Mouse (Mus musculus) CH12.LX (cell line): ENCODE data around the gene Fchsd2. TPM values are rescaled to one million over a fixed set of nuclear protein-coding genes. Genes with fewer than 3 reads are reported as not detected.

Experiments
- DNase-seq: peaks from one replicate; pipeline ENCODE4 v3.0.0-alpha.2; 2013; ENCODE audit errors: extremely low read depth
- H3K27ac ChIP-seq: 2 replicates; pipeline ENCODE4 v1.5.1; 2012; ENCODE audit warnings: low read depth, mild to moderate bottlenecking, control low read depth, moderate library complexity; ENCODE audit not compliant: insufficient read depth
- H3K27me3 ChIP-seq: replicated peaks from 2 replicates; pipeline ENCODE3; 2012; ENCODE audit warnings: inconsistent platforms
- H3K36me3 ChIP-seq, 2 experiments: replicated peaks in 1 of 2; 2 replicates each; pipeline versions ENCODE3 to v1.6.1; 2012; ENCODE audit warnings: inconsistent platforms in 1 of 2, low read length in 1 of 2, mild to moderate bottlenecking in 1 of 2, mixed read lengths in 1 of 2, moderate library complexity in 1 of 2; ENCODE audit not compliant: control insufficient read depth in 1 of 2, insufficient read depth in 1 of 2
- H3K4me1 ChIP-seq, 2 experiments: 2 replicates each; pipeline ENCODE4 v1.6.1; 2012; ENCODE audit warnings: inconsistent platforms in 1 of 2, moderate library complexity in 1 of 2; ENCODE audit not compliant: insufficient read depth in 2 of 2, control insufficient read depth in 1 of 2
- H3K4me2 ChIP-seq: 2 replicates; pipeline ENCODE4 v1.6.1; 2012; ENCODE audit warnings: low read depth, mild to moderate bottlenecking, control low read depth; ENCODE audit not compliant: poor library complexity, insufficient read depth, severe bottlenecking
- H3K4me3 ChIP-seq, 3 experiments: fragments of 150-350 bp in 1 of 3; sonication (generic) in 1 of 3; replicated peaks in 1 of 3; 2 replicates each; pipeline versions ENCODE3 to v1.5.1; 2011 to 2012; ENCODE audit warnings: low read depth in 2 of 3, low read length in 2 of 3, mild to moderate bottlenecking in 2 of 3, moderate library complexity in 2 of 3, control low read depth in 1 of 3, improper control_type of control experiment in 1 of 3, inconsistent platforms in 1 of 3, mixed read lengths in 1 of 3; ENCODE audit not compliant: poor library complexity in 1 of 3
- H3K79me2 ChIP-seq: replicated peaks from 2 replicates; pipeline ENCODE4 v1.6.1; 2012; ENCODE audit warnings: mild to moderate bottlenecking, moderate library complexity; ENCODE audit not compliant: control insufficient read depth, poor library complexity, insufficient read depth, severe bottlenecking; ENCODE audit errors: extremely low read depth
- H3K9ac ChIP-seq: 2 replicates; pipeline ENCODE4 v1.6.1; 2012; ENCODE audit warnings: low read depth, mild to moderate bottlenecking, control low read depth, moderate library complexity; ENCODE audit not compliant: insufficient read depth
- H3K9me3 ChIP-seq: replicated peaks from 2 replicates; pipeline ENCODE3; 2012; ENCODE audit warnings: low read length, inconsistent platforms, mixed read lengths
- BHLHE40 ChIP-seq: IDR thresholded peaks from 2 replicates; pipeline ENCODE4 v1.6.1; 2011; ENCODE audit warnings: mild to moderate bottlenecking, low read depth, low read length, improper control_type of control experiment
- E2F4 ChIP-seq: IDR thresholded peaks from 2 replicates; pipeline ENCODE4 v1.6.1; 2011; ENCODE audit warnings: low read depth, low read length, improper control_type of control experiment; ENCODE audit not compliant: insufficient replicate concordance
- ELF1 ChIP-seq: IDR thresholded peaks from 2 replicates; pipeline ENCODE4 v1.6.1; 2014; ENCODE audit warnings: low read depth, mild to moderate bottlenecking, inconsistent platforms, low read length, improper control_type of control experiment
- EP300 ChIP-seq: IDR thresholded peaks from 2 replicates; pipeline ENCODE4 v1.6.1; 2011; ENCODE audit warnings: low read length, improper control_type of control experiment
- ETS1 ChIP-seq: conservative IDR thresholded peaks from 2 replicates; pipeline ENCODE4 v1.6.1; 2012; ENCODE audit warnings: low read depth, mild to moderate bottlenecking, inconsistent platforms, low read length, improper control_type of control experiment, moderate library complexity
- GABPA ChIP-seq: IDR thresholded peaks from 2 replicates; pipeline ENCODE4 v1.6.1; 2012; ENCODE audit warnings: low read depth, low read length, improper control_type of control experiment, inconsistent platforms; ENCODE audit not compliant: insufficient replicate concordance
- JUN ChIP-seq: IDR thresholded peaks from 2 replicates; pipeline ENCODE4 v1.6.1; 2011; ENCODE audit warnings: low read depth, mild to moderate bottlenecking, low read length, improper control_type of control experiment, moderate library complexity; ENCODE audit not compliant: insufficient read depth
- MAFK ChIP-seq: IDR thresholded peaks from 2 replicates; pipeline ENCODE4 v1.6.1; 2011; ENCODE audit warnings: low read length, improper control_type of control experiment; ENCODE audit not compliant: insufficient replicate concordance
- MAZ ChIP-seq: IDR thresholded peaks from 2 replicates; pipeline ENCODE4 v1.6.1; 2012; ENCODE audit warnings: low read depth, mild to moderate bottlenecking, inconsistent platforms, low read length, improper control_type of control experiment, moderate library complexity
- MXI1 ChIP-seq: IDR thresholded peaks from 2 replicates; pipeline ENCODE4 v1.6.1; 2011; ENCODE audit warnings: mild to moderate bottlenecking, low read depth, low read length, improper control_type of control experiment
- MYC ChIP-seq: IDR thresholded peaks from 2 replicates; pipeline ENCODE4 v1.6.1; 2011; ENCODE audit warnings: low read depth, mild to moderate bottlenecking, improper control_type of control experiment, low read length
- RAD21 ChIP-seq: IDR thresholded peaks from 2 replicates; pipeline ENCODE4 v1.6.1; 2011; ENCODE audit warnings: low read depth, mild to moderate bottlenecking, low read length, improper control_type of control experiment, moderate library complexity
- RCOR1 ChIP-seq: conservative IDR thresholded peaks from 2 replicates; pipeline ENCODE4 v1.6.1; 2012; ENCODE audit warnings: low read depth, mild to moderate bottlenecking, inconsistent platforms, low read length, improper control_type of control experiment
- TBP ChIP-seq: conservative IDR thresholded peaks from 2 replicates; pipeline ENCODE4 v1.6.1; 2011; ENCODE audit warnings: low read depth, low read length, improper control_type of control experiment
- TCF12 ChIP-seq: IDR thresholded peaks from 2 replicates; pipeline ENCODE4 v1.6.1; 2014; ENCODE audit warnings: low read depth, mild to moderate bottlenecking, inconsistent platforms, low read length, improper control_type of control experiment
- UBTF ChIP-seq: IDR thresholded peaks from 2 replicates; pipeline ENCODE4 v1.6.1; 2012; ENCODE audit warnings: low read depth, mild to moderate bottlenecking, inconsistent platforms, low read length, improper control_type of control experiment, moderate library complexity
- ZC3H11A ChIP-seq: IDR thresholded peaks from 2 replicates; pipeline ENCODE4 v1.6.1; 2012; ENCODE audit warnings: low read depth, mild to moderate bottlenecking, inconsistent platforms, low read length, improper control_type of control experiment
- dilution Hi-C: fragments of 300-500 bp; cut with MboI; formaldehyde crosslinking; loops from 2 replicates; pipeline ENCODE4 v1.14.3; 2020; ENCODE audit warnings: low sequenced_read_pairs; ENCODE audit not compliant: extremely low pct_unique_long_range_greater_than_20kb, extremely low pct_ligation_motif_present
- in situ Hi-C: fragments of 300-500 bp; cut with MboI; formaldehyde crosslinking; loops from 3 replicates; pipeline ENCODE4 v1.14.3; 2019; ENCODE audit warnings: low sequenced_read_pairs, low pct_ligation_motif_present, low pct_unique_long_range_greater_than_20kb, mixed read lengths
- polyA plus RNA-seq: library from polyadenylated mRNA; unstranded; fragments of >175 nt; gene quantifications from 2 replicates; pipeline ENCODE4 v1.2.1, GENCODE M21; 2012; ENCODE audit warnings: low read depth; ENCODE audit not compliant: insufficient read length
- total RNA-seq, 2 experiments: library from RNA; depleted of rRNA; stranded (reverse); fragments of 300-350 nt in 1 of 2; fragments of >200 nt in 1 of 2; gene quantifications; 2 replicates each; pipeline ENCODE4 v1.2.3; 2012 to 2014

Fchsd2 gene
- total and polyA plus RNA-seq, 3 experiments: 23.8 to 38.2 (median 25.5) TPM

- dilution Hi-C loops: no loop called here
Measured at GRCm38 (mm10) chr7:101130646-101131045, 38.0 kb downstream of the Fchsd2 start.

GRCm38 (mm10) chr7:101131281-101131680 is 38.6 kb downstream of the Fchsd2 start:
- Histone ChIP-seq H3K9me3 (no peaks in the 10 kb centered on the region), H3K79me2 (peaks cover 70% of the 10 kb centered on the region), H3K36me3 (peaks cover 27 to 70% of the 10 kb centered on the region in 2 experiments), H3K9ac (no peak overlapping the region), H3K27ac (no peak overlapping the region), H3K27me3 (no peaks in the 10 kb centered on the region), H3K4me3 (no peak overlapping the region), H3K4me1 (peaks cover 4 to 52% of the 10 kb centered on the region in 2 experiments; a peak in 3 of 4 replicates), H3K4me2 (no peak overlapping the region)
- dilution Hi-C loops: no loop called here
- TF ChIP-seq GABPA (no peak), BHLHE40 (no peak), EP300 (no peak), UBTF (no peak), MAZ (no peak), RAD21 (no peak), MYC (no peak), RCOR1 (no peak), TCF12 (no peak), ZC3H11A (no peak), JUN (no peak), ETS1 (no peak), ELF1 (no peak), MAFK (no peak), MXI1 (no peak), E2F4 (no peak), TBP (no peak)
- in situ Hi-C loops: no loop called here
- DNase-seq: no peak

More at GRCm38 (mm10) chr7:101130646-101131045, 38.0 kb downstream of the Fchsd2 start:
- no peak for DNase-seq
- Histone ChIP-seq H3K4me3 (no peak overlapping the region), H3K4me1 (peaks cover 4 to 55% of the 10 kb centered on the region in 2 experiments; a peak in 3 of 4 replicates), H3K9me3 (no peaks in the 10 kb centered on the region), H3K9ac (no peak overlapping the region)
- TF ChIP-seq ELF1: no peak
- TF ChIP-seq MAZ: no peak
- TF ChIP-seq TBP: no peak
- TF ChIP-seq, all 38 proteins: peak for 0
- no peak overlapping the region for H3K27ac ChIP-seq
- in situ Hi-C loops: no loop called here
- H3K4me2 ChIP-seq: no peak overlapping the region
- H3K79me2 ChIP-seq: peaks cover 69% of the 10 kb centered on the region
- peaks cover 22 to 70% of the 10 kb centered on the region in 2 experiments for H3K36me3 ChIP-seq
- H3K27me3 ChIP-seq: no peaks in the 10 kb centered on the region
